Mouse (Mus musculus): Measurements from ENCODE around the gene Muc1. TPM values are rescaled to one million over a fixed set of nuclear protein-coding genes. Genes with fewer than 3 reads are reported as not detected.

Muc1 gene
- polyA plus RNA-seq, 1 experiment from 2014 or later, result 1.8 TPM

DNA sequence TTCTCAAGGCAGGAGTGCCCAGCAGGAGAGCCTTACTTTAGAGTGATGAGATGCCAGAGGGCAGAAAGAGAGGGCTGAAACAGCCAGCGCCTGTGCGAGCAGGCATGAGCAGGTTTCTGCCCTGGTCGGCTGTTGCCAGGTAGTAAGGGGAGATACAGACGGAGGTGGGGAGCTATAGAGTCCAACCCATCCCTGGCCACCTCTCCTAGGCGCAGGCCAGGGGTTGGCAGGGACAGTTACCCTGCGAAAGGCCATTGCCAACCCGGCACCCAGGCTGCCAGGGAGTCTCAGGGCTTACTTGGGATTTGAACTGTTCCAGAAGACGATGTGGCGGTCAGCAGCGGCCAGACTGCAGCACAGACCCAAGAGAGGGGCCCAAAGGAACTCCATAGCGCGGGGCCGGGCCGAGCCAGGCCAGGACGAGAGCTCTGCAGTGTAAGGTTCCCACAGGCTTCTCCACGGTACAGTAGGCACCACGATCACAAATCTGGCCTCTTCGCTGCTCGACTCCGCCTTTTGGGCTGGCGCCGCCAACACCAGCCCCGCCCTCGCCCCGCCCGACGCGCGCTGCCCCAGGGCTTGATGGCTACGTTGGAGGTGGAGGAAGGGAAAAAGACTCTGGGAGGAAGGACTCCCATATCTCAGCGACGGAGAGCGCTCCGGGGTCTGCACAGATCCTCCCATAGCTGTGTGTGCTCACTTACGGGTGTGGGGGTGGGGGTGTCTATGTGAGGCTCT is 50.5 kb downstream of the Muc1 start:
- Histone ChIP-seq H3K9me3 (no peaks in the 10 kb centered on the region), H3K4me1 (peaks cover 41% of the 10 kb centered on the region), H3K27ac (replicated peaks) (peak overlapping the region; percentile 53), H3K36me3 (no peaks in the 10 kb centered on the region), H3K27me3 (peaks cover 5% of the 10 kb centered on the region; the same call in 1 of the 2 replicates), H3K9ac (replicated peaks) (peak overlapping the region; percentile 44), H3K4me3 (peak overlapping the region; percentile 49), H3K4me2 (replicated peaks) (peak overlapping the region; percentile 92)
- ATAC-seq (replicated peaks), result peak; percentile 69
- WGBS, result 2% methylated on average over 35 of the region's 35 CpGs

DNA sequence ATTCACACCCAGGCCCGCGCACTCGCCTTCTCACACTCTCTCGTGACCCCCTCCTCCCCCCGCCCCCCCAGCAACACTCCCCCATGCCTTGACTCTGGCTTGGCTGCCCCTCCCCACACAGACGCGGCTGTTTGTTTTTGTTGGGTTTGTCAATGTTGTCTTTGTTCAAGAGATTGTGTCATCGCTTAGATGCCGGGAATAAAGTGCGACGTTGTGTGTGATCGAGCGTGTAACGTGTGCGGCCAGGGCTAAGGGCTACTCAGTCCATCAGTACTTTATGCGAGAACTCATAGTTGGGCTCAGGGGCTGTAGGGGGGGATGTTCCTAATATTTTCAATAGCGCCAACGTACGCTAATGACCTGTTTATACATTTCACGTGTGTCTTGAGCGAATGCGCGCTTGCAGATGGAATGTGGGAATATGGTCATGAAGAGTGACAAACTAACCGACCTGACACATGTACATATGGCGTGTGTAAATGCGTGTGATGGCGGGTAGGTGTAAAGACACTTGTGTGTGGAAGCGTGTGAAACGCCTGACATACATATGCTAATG is 51.3 kb downstream of the Muc1 start:
- Histone ChIP-seq H3K9me3 (no peaks in the 10 kb centered on the region), H3K27me3 (peaks cover 5% of the 10 kb centered on the region; the same call in 1 of the 2 replicates), H3K4me3 (peak overlapping the region; percentile 49), H3K4me1 (peaks cover 41% of the 10 kb centered on the region), H3K4me2 (replicated peaks) (peak overlapping the region; percentile 92), H3K36me3 (no peaks in the 10 kb centered on the region), H3K9ac (replicated peaks) (peak overlapping the region; percentile 44), H3K27ac (replicated peaks) (peak overlapping the region; percentile 53)
- ATAC-seq (replicated peaks), result peak; percentile 23
- WGBS, result under 1% methylated on average over 29 of the region's 29 CpGs

DNA sequence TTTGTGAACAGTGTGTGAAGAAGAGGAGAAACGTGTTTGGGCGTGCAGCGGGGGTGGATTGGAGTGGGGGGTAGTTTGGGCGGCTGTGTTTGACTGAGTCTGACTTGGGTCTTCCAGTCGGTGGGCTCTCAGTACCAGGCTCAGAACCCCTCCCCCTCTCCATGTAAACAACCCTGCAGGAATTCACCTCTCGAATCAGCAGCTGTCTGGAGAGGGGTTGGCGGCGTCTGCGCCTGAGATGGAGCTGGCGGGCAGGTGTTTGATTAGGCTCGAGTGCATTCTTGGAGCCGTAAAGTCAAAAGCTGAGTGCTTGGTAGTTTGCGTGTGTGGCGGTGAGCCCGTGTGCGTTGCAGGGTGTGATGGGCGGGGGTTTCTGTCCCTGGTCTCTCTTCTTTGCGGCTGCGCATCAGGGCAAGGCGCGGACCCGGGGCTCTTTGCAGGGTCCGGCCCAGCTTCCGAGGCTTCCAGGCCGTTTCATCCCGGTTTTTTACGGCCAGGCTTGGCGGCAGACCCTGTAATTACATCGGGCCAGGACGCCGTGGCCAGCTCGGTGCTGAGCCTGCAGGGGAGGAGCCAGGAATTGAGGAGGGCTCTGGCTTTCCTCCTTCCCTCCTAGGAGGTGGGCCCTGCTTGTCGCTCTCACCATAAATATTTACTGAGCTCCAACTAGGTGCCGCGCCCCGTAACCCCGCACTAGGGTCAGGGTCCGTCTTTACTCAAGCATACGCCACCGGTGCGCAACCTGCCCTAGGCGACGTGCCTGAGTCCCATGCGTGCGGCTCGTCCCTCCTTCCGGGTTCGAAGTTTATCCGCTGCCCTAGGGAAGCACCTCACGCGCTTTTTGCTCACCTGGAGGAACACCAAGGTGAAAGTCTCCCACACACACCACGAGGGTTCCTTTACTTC is 52.0 kb downstream of the Muc1 start, which contains the start of gene Efna1:
Efna1 (minus strand) TSS at position 537 of the 906 bp plus-strand sequence.
- WGBS, result under 1% methylated on average over 52 of the region's 52 CpGs
- Histone ChIP-seq H3K36me3 (no peaks in the 10 kb centered on the region), H3K4me1 (peaks cover 41% of the 10 kb centered on the region), H3K27ac (replicated peaks) (peak within 1 kb of the TSS; percentile 53), H3K4me3 (peak within 1 kb of the TSS; percentile 49), H3K9me3 (no peaks in the 10 kb centered on the region), H3K9ac (replicated peaks) (peak within 1 kb of the TSS; percentile 44), H3K27me3 (peaks cover 5% of the 10 kb centered on the region; the same call in 1 of the 2 replicates), H3K4me2 (replicated peaks) (peak within 1 kb of the TSS; percentile 92)
- peak; percentile 24 for ATAC-seq (replicated peaks)

DNA sequence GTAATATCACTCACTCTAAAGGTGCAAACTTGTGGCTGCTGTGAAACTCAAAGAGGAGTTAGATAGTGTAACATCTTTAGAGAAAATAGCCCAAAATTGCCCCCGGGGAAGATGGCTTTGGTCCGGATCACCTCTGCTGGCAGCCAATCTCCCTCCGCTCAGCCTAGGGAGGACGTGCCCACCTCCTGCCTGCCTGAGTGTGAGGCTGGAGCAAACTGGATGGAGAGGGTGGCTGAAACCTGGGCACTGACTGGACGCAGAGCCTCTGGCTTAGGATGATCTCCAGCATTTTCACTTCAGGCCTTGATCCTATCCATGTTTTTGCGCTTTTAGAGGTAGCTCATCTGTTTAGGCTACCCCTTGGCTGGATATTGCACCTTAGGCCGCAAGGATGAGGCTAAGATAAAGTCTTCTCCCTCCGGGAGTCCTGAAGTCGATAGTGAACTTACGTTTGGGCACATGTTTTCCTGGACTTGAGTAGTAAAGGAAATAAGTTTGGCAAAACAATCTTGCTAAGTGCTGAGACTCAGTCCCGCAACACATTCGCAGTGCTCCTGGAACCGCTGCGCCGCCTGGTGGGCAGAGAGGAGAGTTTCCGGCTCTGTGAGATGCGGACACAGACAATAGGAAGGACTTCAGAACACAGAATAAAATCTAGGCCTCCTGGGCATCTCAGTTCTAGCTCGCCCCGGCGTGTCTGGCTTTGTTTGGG is 52.9 kb downstream of the Muc1 start:
- Histone ChIP-seq H3K9me3 (no peaks in the 10 kb centered on the region), H3K27ac (replicated peaks) (0 out of 2 replicates have a peak overlapping the region, but pooled peaks have one; percentile 36), H3K9ac (replicated peaks) (peak overlapping the region; percentile 44; the same call in 1 of the 2 replicates), H3K4me3 (peak overlapping the region; percentile 49), H3K4me1 (peaks cover 41% of the 10 kb centered on the region), H3K4me2 (replicated peaks) (peak overlapping the region; percentile 92), H3K27me3 (peaks cover 5% of the 10 kb centered on the region; the same call in 1 of the 2 replicates), H3K36me3 (no peaks in the 10 kb centered on the region)
- 13% methylated on average over 20 of the region's 20 CpGs for WGBS
- ATAC-seq (replicated peaks), result no peak

DNA sequence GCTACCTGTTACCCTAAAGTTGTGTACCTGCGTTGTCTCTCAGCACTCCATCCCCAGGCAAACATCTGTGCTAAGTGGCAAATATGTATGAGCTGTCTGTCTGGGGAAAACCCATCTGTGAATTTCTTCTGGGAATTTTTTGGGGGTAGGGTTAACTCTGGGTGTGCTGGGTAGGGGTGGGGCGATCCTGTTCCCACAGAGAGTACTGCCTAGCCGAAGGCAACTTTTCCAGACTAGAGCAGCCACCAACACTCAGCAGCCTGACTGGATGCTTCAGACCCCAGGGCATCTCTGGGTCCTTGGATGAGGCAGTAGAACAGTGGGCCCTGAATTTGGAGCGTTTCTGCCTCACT is 53.4 kb downstream of the Muc1 start:
- 30% methylated on average over 4 of the region's 4 CpGs for WGBS

More for the DNA sequence above, 53.4 kb downstream of the Muc1 start:
- Histone ChIP-seq H3K4me2 (replicated peaks) (0 out of 2 replicates have a peak overlapping the region, but pooled peaks have one; percentile 92), H3K4me3 (no peak overlapping the region), H3K27me3 (peaks cover 5% of the 10 kb centered on the region; the same call in 1 of the 2 replicates), H3K4me1 (peaks cover 38% of the 10 kb centered on the region), H3K9me3 (no peaks in the 10 kb centered on the region), H3K9ac (replicated peaks) (no peak overlapping the region), H3K27ac (replicated peaks) (0 out of 2 replicates have a peak overlapping the region, but pooled peaks have one; percentile 36), H3K36me3 (no peaks in the 10 kb centered on the region)
- no peak for ATAC-seq (replicated peaks)

MicroRNAs encoded within 50 kb of the gene (microRNA counts, 519-probe panel; counts per million panel counts)
- 2,689 counts per million, percentile 62 among the panel's probes with 10 or more counts for microRNA mmu-miR-92b

Small RNA genes within 50 kb of the gene (microRNA-seq; reads per million reads assigned to microRNA genes)
- 6,393 reads per million, percentile 93 among the genes with 10 or more reads in this experiment for gene Mir92b

Other genes with a start within 250 kb of the Muc1 start
- 74.8 and 76.2 TPM in 2 replicates for gene Rusc1, start 135.7 kb upstream of the Muc1 start, polyA plus RNA-seq (2015; fragmentation: Nextera tagmentation; extraction: Ambion mirVana)
- not detected in 2 replicates for gene Gm43738, start 128.0 kb upstream of the Muc1 start, polyA plus RNA-seq (2015; fragmentation: Nextera tagmentation; extraction: Ambion mirVana)
- 364 and 375 TPM in 2 replicates for gene Fdps, start 127.1 kb upstream of the Muc1 start, polyA plus RNA-seq (2015; fragmentation: Nextera tagmentation; extraction: Ambion mirVana)
- 0.06 and 0.10 TPM in 2 replicates for gene Pklr, start 92.9 kb upstream of the Muc1 start, polyA plus RNA-seq (2015; fragmentation: Nextera tagmentation; extraction: Ambion mirVana)
- gene Hcn3, start 68.9 kb upstream of the Muc1 start, polyA plus RNA-seq (2015; fragmentation: Nextera tagmentation; extraction: Ambion mirVana), result 30.1 and 34.3 TPM in 2 replicates
- 26.5 and 26.9 TPM in 2 replicates for gene Clk2, start 64.3 kb upstream of the Muc1 start, polyA plus RNA-seq (2015; fragmentation: Nextera tagmentation; extraction: Ambion mirVana)
- gene Scamp3, start 51.6 kb upstream of the Muc1 start, polyA plus RNA-seq (2015; fragmentation: Nextera tagmentation; extraction: Ambion mirVana), result 116 and 120 TPM in 2 replicates
- gene Fam189b, start 45.9 kb upstream of the Muc1 start, polyA plus RNA-seq (2015; fragmentation: Nextera tagmentation; extraction: Ambion mirVana), result 22.3 and 24.6 TPM in 2 replicates
- 39.2 and 42.7 TPM in 2 replicates for gene Gba, start 26.1 kb upstream of the Muc1 start, polyA plus RNA-seq (2015; fragmentation: Nextera tagmentation; extraction: Ambion mirVana)
- 67.0 and 68.3 TPM in 2 replicates for gene Thbs3, start 13.9 kb upstream of the Muc1 start, polyA plus RNA-seq (2015; fragmentation: Nextera tagmentation; extraction: Ambion mirVana)
- gene Mtx1, start 2.0 kb upstream of the Muc1 start, polyA plus RNA-seq (2015; fragmentation: Nextera tagmentation; extraction: Ambion mirVana), result 172 and 175 TPM in 2 replicates
- gene Krtcap2, start 16.9 kb downstream of the Muc1 start, polyA plus RNA-seq (2015; fragmentation: Nextera tagmentation; extraction: Ambion mirVana), result 192 and 205 TPM in 2 replicates
- gene Trim46, start 17.3 kb downstream of the Muc1 start, polyA plus RNA-seq (2015; fragmentation: Nextera tagmentation; extraction: Ambion mirVana), result 57.7 and 58.7 TPM in 2 replicates
- 76.5 and 89.6 TPM in 2 replicates for gene Dpm3, start 30.3 kb downstream of the Muc1 start, polyA plus RNA-seq (2015; fragmentation: Nextera tagmentation; extraction: Ambion mirVana)
- 35.4 and 40.6 TPM in 2 replicates for gene Slc50a1, start 41.5 kb downstream of the Muc1 start, polyA plus RNA-seq (2015; fragmentation: Nextera tagmentation; extraction: Ambion mirVana)
- gene Efna1, start 52.1 kb downstream of the Muc1 start, polyA plus RNA-seq (2015; fragmentation: Nextera tagmentation; extraction: Ambion mirVana), result 9.2 and 9.9 TPM in 2 replicates
- gene Efna3, start 93.9 kb downstream of the Muc1 start, polyA plus RNA-seq (2015; fragmentation: Nextera tagmentation; extraction: Ambion mirVana), result 41.0 and 42.5 TPM in 2 replicates
- 14.4 and 15.7 TPM in 2 replicates for gene Efna4, start 109.0 kb downstream of the Muc1 start, polyA plus RNA-seq (2015; fragmentation: Nextera tagmentation; extraction: Ambion mirVana)
- 32.9 and 34.0 TPM in 2 replicates for gene Adam15, start 120.9 kb downstream of the Muc1 start, polyA plus RNA-seq (2015; fragmentation: Nextera tagmentation; extraction: Ambion mirVana)
- 0.11 and 0.13 TPM in 2 replicates for gene Dcst2, start 132.9 kb downstream of the Muc1 start, polyA plus RNA-seq (2015; fragmentation: Nextera tagmentation; extraction: Ambion mirVana)
- gene Dcst1, start 136.2 kb downstream of the Muc1 start, polyA plus RNA-seq (2015; fragmentation: Nextera tagmentation; extraction: Ambion mirVana), result 0.51 and 0.89 TPM in 2 replicates
- 0.37 and 0.52 TPM in 2 replicates for gene Zbtb7b, start 165.7 kb downstream of the Muc1 start, polyA plus RNA-seq (2015; fragmentation: Nextera tagmentation; extraction: Ambion mirVana)
- gene Lenep, start 173.7 kb downstream of the Muc1 start, polyA plus RNA-seq (2015; fragmentation: Nextera tagmentation; extraction: Ambion mirVana), result 0.64 and 0.82 TPM in 2 replicates
- 42.0 and 42.3 TPM in 2 replicates for gene Flad1, start 182.8 kb downstream of the Muc1 start, polyA plus RNA-seq (2015; fragmentation: Nextera tagmentation; extraction: Ambion mirVana)
- gene Cks1b, start 189.3 kb downstream of the Muc1 start, polyA plus RNA-seq (2015; fragmentation: Nextera tagmentation; extraction: Ambion mirVana), result 165 and 196 TPM in 2 replicates
- gene Shc1, start 189.4 kb downstream of the Muc1 start, polyA plus RNA-seq (2015; fragmentation: Nextera tagmentation; extraction: Ambion mirVana), result 14.3 and 15.8 TPM in 2 replicates
- gene Pygo2, start 201.2 kb downstream of the Muc1 start, polyA plus RNA-seq (2015; fragmentation: Nextera tagmentation; extraction: Ambion mirVana), result 39.4 and 41.5 TPM in 2 replicates
- 12.1 and 15.1 TPM in 2 replicates for gene Pbxip1, start 207.6 kb downstream of the Muc1 start, polyA plus RNA-seq (2015; fragmentation: Nextera tagmentation; extraction: Ambion mirVana)
- gene Pmvk, start 225.5 kb downstream of the Muc1 start, polyA plus RNA-seq (2015; fragmentation: Nextera tagmentation; extraction: Ambion mirVana), result 80.2 and 80.9 TPM in 2 replicates

All from forebrain, embryonic 15.5 days (tissue).